Mouse (Mus musculus) urinary bladder, postnatal 36 days (tissue): ENCODE results near the gene Sh3bp4.

Experiments
- DNase-seq, 2 experiments: peaks; one replicate each; pipeline ENCODE4 v3.0.0; 2022; ENCODE audit warnings: low spot score in 2 of 2, mixed read lengths in 1 of 2

Gene Sh3bp4

GRCm38 (mm10) chr1:89071371-89072142 lies 1.3 kb downstream of the Sh3bp4 start:
- DNase-seq = no peak

GRCm38 (mm10) chr1:89072143-89072990 lies 2.2 kb downstream of the Sh3bp4 start:
- no peak for DNase-seq

- peak in 1 of 2 experiments; percentile 43 for DNase-seq
Observed at GRCm38 (mm10) chr1:89073291-89073846, 3.2 kb downstream of the Sh3bp4 start.

GRCm38 (mm10) chr1:89074678-89075077 lies 4.5 kb downstream of the Sh3bp4 start:
- DNase-seq = no peak

GRCm38 (mm10) chr1:89075120-89075519 lies 4.9 kb downstream of the Sh3bp4 start:
- DNase-seq = no peak

- DNase-seq = no peak
Observed at GRCm38 (mm10) chr1:89076777-89077176, 6.6 kb downstream of the Sh3bp4 start.

GRCm38 (mm10) chr1:89078240-89078639 lies 8.0 kb downstream of the Sh3bp4 start:
- DNase-seq = no peak

GRCm38 (mm10) chr1:89078730-89079129 lies 8.5 kb downstream of the Sh3bp4 start:
- DNase-seq = no peak

- no peak for DNase-seq
Observed at GRCm38 (mm10) chr1:89079239-89079638, 9.0 kb downstream of the Sh3bp4 start.

GRCm38 (mm10) chr1:89080371-89080770 lies 10.2 kb downstream of the Sh3bp4 start:
- DNase-seq = peak in 1 of 2 experiments; percentile 0

- DNase-seq = peak in 1 of 2 experiments; percentile 9
Observed at GRCm38 (mm10) chr1:89080795-89081194, 10.6 kb downstream of the Sh3bp4 start.

- DNase-seq = peak in 1 of 2 experiments; percentile 0
Observed at GRCm38 (mm10) chr1:89081371-89081770, 11.2 kb downstream of the Sh3bp4 start.

GRCm38 (mm10) chr1:89082171-89082882 lies 12.1 kb downstream of the Sh3bp4 start:
- DNase-seq = peak in 1 of 2 experiments; percentile 0

- DNase-seq = no peak
Observed at GRCm38 (mm10) chr1:89086575-89087153, 16.4 kb downstream of the Sh3bp4 start.

- no peak for DNase-seq
Observed at GRCm38 (mm10) chr1:89088144-89088543, 17.9 kb downstream of the Sh3bp4 start.

- DNase-seq = no peak
Observed at GRCm38 (mm10) chr1:89088748-89089288, 18.6 kb downstream of the Sh3bp4 start.

GRCm38 (mm10) chr1:89089821-89090600 lies 19.8 kb downstream of the Sh3bp4 start:
- no peak for DNase-seq

GRCm38 (mm10) chr1:89090676-89091075 lies 20.5 kb downstream of the Sh3bp4 start:
- no peak for DNase-seq

GRCm38 (mm10) chr1:89092019-89092418 lies 21.8 kb downstream of the Sh3bp4 start:
- DNase-seq = no peak

GRCm38 (mm10) chr1:89092442-89092991 lies 22.3 kb downstream of the Sh3bp4 start:
- DNase-seq = peak in 1 of 2 experiments; percentile 54
